Mouse (Mus musculus) activated CD4-positive, CD25-positive, alpha-beta regulatory T cell (primary cell): Measurements from ENCODE around the gene Ints11. TPM values are rescaled to one million over a fixed set of nuclear protein-coding genes. Genes with fewer than 3 reads are reported as not detected.

ENCODE experiments used
- polyA plus RNA-seq, 2 experiments: library from polyadenylated mRNA; unstranded; fragments of 100-300 nt; shearing (Covaris generic); gene quantifications; one replicate each; pipeline ENCODE4 v1.2.1; 2017

The Ints11 gene
- polyA plus RNA-seq: 100 to 1,000 TPM in 1 of 2 experiments, 10 to 100 TPM in 1; 98.2 to 112 TPM

GRCm38 (mm10) chr4:155869317-155870033 is at the start of gene Ints11, which contains the start of gene Cptp:
Ints11 (plus strand) TSS chr4:155869546.
Cptp (minus strand) TSS chr4:155869440.

GRCm38 (mm10) chr4:155831205-155831766 is 38.1 kb upstream of the Ints11 start, which contains the start of gene Aurkaip1:
Aurkaip1 (plus strand) TSS chr4:155831272.

GRCm38 (mm10) chr4:155839483-155839910 is 29.8 kb upstream of the Ints11 start, which contains the start of gene Mxra8:
Mxra8 (plus strand) TSS chr4:155839680.

GRCm38 (mm10) chr4:155846871-155847578 is 22.3 kb upstream of the Ints11 start, which contains the start of gene Dvl1:
Dvl1 (plus strand) TSS chr4:155847402.

GRCm38 (mm10) chr4:155863001-155863400 is 6.3 kb upstream of the Ints11 start, which contains the start of gene Tas1r3:
Tas1r3 (minus strand) TSS chr4:155863362.

GRCm38 (mm10) chr4:155891551-155892001 is 22.2 kb downstream of the Ints11 start, which contains the start of the genes Pusl1 and Acap3:
Pusl1 (minus strand) TSS chr4:155891781.
Acap3 (plus strand) TSS chr4:155891822.

Other genes with a start within 250 kb of the Ints11 start
- gene Cdk11b, start 244.7 kb upstream of the Ints11 start, polyA plus RNA-seq: 100 to 1,000 TPM; 107 to 146 TPM
- gene Gm10563, start 224.1 kb upstream of the Ints11 start, polyA plus RNA-seq: not detected
- gene Mmp23, start 216.2 kb upstream of the Ints11 start, polyA plus RNA-seq: 1 to 10 TPM in 1 of 2 experiments, under 1 TPM in 1; 0.26 to 1.1 TPM
- gene Mib2, start 200.3 kb upstream of the Ints11 start, polyA plus RNA-seq: 10 to 100 TPM; 21.5 to 27.7 TPM
- 10 to 100 TPM in 1 of 2 experiments, 1 to 10 TPM in 1; 7.2 to 41.1 TPM for gene Fndc10, start 175.2 kb upstream of the Ints11 start, polyA plus RNA-seq
- 100 to 1,000 TPM; 177 to 184 TPM for gene Ssu72, start 164.7 kb upstream of the Ints11 start, polyA plus RNA-seq
- gene Tmem240, start 134.7 kb upstream of the Ints11 start, polyA plus RNA-seq: 1 to 10 TPM; 1.2 to 1.5 TPM
- 10 to 100 TPM; 45.1 to 52.5 TPM for gene Atad3a, start 108.5 kb upstream of the Ints11 start, polyA plus RNA-seq
- gene Vwa1, start 94.8 kb upstream of the Ints11 start, polyA plus RNA-seq: under 1 TPM in 1 of 2 experiments, not detected in 1; 0.25 TPM
- gene Tmem88b, start 83.7 kb upstream of the Ints11 start, polyA plus RNA-seq: under 1 TPM in 1 of 2 experiments, not detected in 1; 0.05 TPM
- gene Ankrd65, start 79.1 kb upstream of the Ints11 start, polyA plus RNA-seq: under 1 TPM in 1 of 2 experiments, not detected in 1; 0.66 TPM
- 100 to 1,000 TPM; 139 to 192 TPM for gene Mrpl20, start 66.7 kb upstream of the Ints11 start, polyA plus RNA-seq
- gene Ccnl2, start 57.1 kb upstream of the Ints11 start, polyA plus RNA-seq: 100 to 1,000 TPM; 248 to 258 TPM
- gene Aurkaip1, start 38.3 kb upstream of the Ints11 start, polyA plus RNA-seq: 100 to 1,000 TPM; 185 to 200 TPM
- 1 to 10 TPM; 1.3 to 2.7 TPM for gene Mxra8, start 29.9 kb upstream of the Ints11 start, polyA plus RNA-seq
- 10 to 100 TPM; 38.5 to 41.0 TPM for gene Dvl1, start 22.1 kb upstream of the Ints11 start, polyA plus RNA-seq
- gene Tas1r3, start 6.2 kb upstream of the Ints11 start, polyA plus RNA-seq: under 1 TPM; 0.37 to 0.61 TPM
- gene Cptp, start 106 bp upstream of the Ints11 start, polyA plus RNA-seq: 10 to 100 TPM; 13.6 to 15.3 TPM
- gene Pusl1, start 22.2 kb downstream of the Ints11 start, polyA plus RNA-seq: 10 to 100 TPM; 22.5 to 39.9 TPM
- 10 to 100 TPM; 16.0 to 29.5 TPM for gene Acap3, start 22.3 kb downstream of the Ints11 start, polyA plus RNA-seq
- gene Ube2j2, start 74.3 kb downstream of the Ints11 start, polyA plus RNA-seq: 100 to 1,000 TPM; 140 to 160 TPM
- gene C1qtnf12, start 92.8 kb downstream of the Ints11 start, polyA plus RNA-seq: 10 to 100 TPM; 15.8 to 29.0 TPM
- gene B3galt6, start 123.1 kb downstream of the Ints11 start, polyA plus RNA-seq: 1 to 10 TPM; 7.4 to 9.5 TPM
- gene Sdf4, start 123.3 kb downstream of the Ints11 start, polyA plus RNA-seq: 100 to 1,000 TPM; 563 to 617 TPM
- 1,000 to 10,000 TPM in 1 of 2 experiments, 100 to 1,000 TPM in 1; 923 to 1,159 TPM for gene Tnfrsf4, start 144.3 kb downstream of the Ints11 start, polyA plus RNA-seq
- 1,000 to 10,000 TPM in 1 of 2 experiments, 100 to 1,000 TPM in 1; 560 to 1,034 TPM for gene Tnfrsf18, start 156.6 kb downstream of the Ints11 start, polyA plus RNA-seq
- under 1 TPM; 0.22 to 0.50 TPM for gene Ttll10, start 189.9 kb downstream of the Ints11 start, polyA plus RNA-seq
- gene 9430015G10Rik, start 240.4 kb downstream of the Ints11 start, polyA plus RNA-seq: 10 to 100 TPM; 13.2 to 14.3 TPM